Mouse (Mus musculus): Measurements from ENCODE around the gene Otud6a.

GRCm38 (mm10) chrX:100400900-100401299 is 27.9 kb upstream of the Otud6a start:
- no peak for TF ChIP-seq CTCF (IDR thresholded peaks at IDR 0.05; ENCODE audit: extremely low read depth, insufficient read length, insufficient replicate concordance, low read depth, low read length)
- no peak for TF ChIP-seq POLR2A (IDR thresholded peaks at IDR 0.05; ENCODE audit: low read depth, low read length)
